Mouse (Mus musculus) embryonic facial prominence, embryonic 14.5 days (tissue): ENCODE results near the gene Cd300ld3. TPM values are rescaled to one million over a fixed set of nuclear protein-coding genes. Genes with fewer than 3 reads are reported as not detected.
A peak's percentile ranks its signal among the peaks of the same experiment; 100 is the strongest.

Experiments
- ATAC-seq: fragments of 200-750 bp; cut with Nextera tagmentation; 2 replicates; pipeline ENCODE4 v1.8.0; 2017; ENCODE audit warnings: low read depth, moderate number of reproducible peaks, moderate TSS enrichment
- DNase-seq: peaks from one replicate; pipeline ENCODE4 v3.0.0-alpha.2; 2015; ENCODE audit warnings: low spot score
- H3K27ac ChIP-seq: fragments of 300-500 bp; sonication (generic); replicated peaks from 2 replicates; pipeline ENCODE4 v1.5.1; 2014; ENCODE audit warnings: low read depth, mild to moderate bottlenecking, low read length, moderate library complexity
- H3K27me3 ChIP-seq: fragments of 300-500 bp; sonication (generic); replicated peaks from 2 replicates; pipeline ENCODE4 v1.6.1; 2014; ENCODE audit warnings: low read length; ENCODE audit not compliant: control insufficient read depth, insufficient read depth
- H3K36me3 ChIP-seq: fragments of 300-500 bp; sonication (generic); 2 replicates; pipeline ENCODE4 v1.6.1; 2014; ENCODE audit warnings: low read length, mixed read lengths; ENCODE audit not compliant: control insufficient read depth, insufficient read depth
- H3K4me1 ChIP-seq: fragments of 300-500 bp; sonication (generic); 2 replicates; pipeline ENCODE4 v1.6.1; 2014; ENCODE audit warnings: antibody characterized with exemption, low read length; ENCODE audit not compliant: control insufficient read depth, insufficient read depth
- H3K4me2 ChIP-seq: fragments of 300-500 bp; sonication (generic); 2 replicates; pipeline ENCODE4 v1.6.1; 2014; ENCODE audit warnings: low read depth, mild to moderate bottlenecking, low read length, moderate library complexity, mixed read lengths
- H3K4me3 ChIP-seq: fragments of 300-500 bp; sonication (generic); 2 replicates; pipeline ENCODE4 v1.5.1; 2014; ENCODE audit warnings: low read depth, mild to moderate bottlenecking, low read length
- H3K9ac ChIP-seq: fragments of 300-500 bp; sonication (generic); 2 replicates; pipeline ENCODE4 v1.6.1; 2014; ENCODE audit warnings: low read depth, mild to moderate bottlenecking, low read length, moderate library complexity, mixed read lengths
- H3K9me3 ChIP-seq: fragments of 300-500 bp; sonication (generic); 2 replicates; pipeline ENCODE4 v1.6.1; 2016; ENCODE audit warnings: low read length; ENCODE audit not compliant: control insufficient read depth
- WGBS: fragments of 180-500 bp; shearing (Covaris S2); extraction: QIAGEN DNeasy Blood & Tissue Kit; methylation state at CpG from one replicate; pipeline ENCODE4 v1.1.7; 2014; 5-methylcytosine and 5-hydroxymethylcytosine counted together
- polyA plus RNA-seq: library from polyadenylated mRNA; unstranded; fragments of >200 nt; fragmentation: Nextera tagmentation; extraction: Ambion mirVana; gene quantifications from 2 replicates; pipeline ENCODE4 v1.2.1, GENCODE M21; 2014

Gene Cd300ld3
- polyA plus RNA-seq, 1 experiment from 2014 or later = not detected

DNA sequence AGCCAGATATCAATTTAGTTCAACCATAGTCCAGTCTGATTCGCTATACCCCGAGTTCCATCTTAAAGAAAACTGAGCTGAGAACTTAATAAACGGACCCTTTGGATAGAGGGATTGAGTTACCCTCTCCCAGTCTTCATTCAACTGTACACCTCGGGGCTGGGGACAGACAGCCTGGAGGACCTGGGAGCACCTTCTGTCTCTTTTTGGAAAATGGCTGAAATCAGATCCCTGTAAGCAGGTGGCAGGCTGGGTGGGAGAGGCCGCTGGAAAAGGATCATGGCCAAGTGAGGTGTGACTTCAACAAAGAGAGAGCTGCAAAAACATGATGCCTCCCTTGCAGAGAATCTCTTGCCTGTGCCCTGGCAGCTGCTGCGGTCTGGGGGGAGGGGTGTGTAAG, 34.0 kb upstream of the Cd300ld3 start:
- Histone ChIP-seq H3K4me1 (no peaks in the 10 kb centered on the region), H3K4me2 (no peak overlapping the region), H3K27me3 (peaks cover 23% of the 10 kb centered on the region), H3K9ac (no peak overlapping the region), H3K27ac (no peak overlapping the region), H3K36me3 (no peaks in the 10 kb centered on the region), H3K4me3 (no peak overlapping the region), H3K9me3 (no peaks in the 10 kb centered on the region)
- 67% methylated on average over 6 of the region's 6 CpGs for WGBS
- DNase-seq = no peak
- ATAC-seq = no peak

DNA sequence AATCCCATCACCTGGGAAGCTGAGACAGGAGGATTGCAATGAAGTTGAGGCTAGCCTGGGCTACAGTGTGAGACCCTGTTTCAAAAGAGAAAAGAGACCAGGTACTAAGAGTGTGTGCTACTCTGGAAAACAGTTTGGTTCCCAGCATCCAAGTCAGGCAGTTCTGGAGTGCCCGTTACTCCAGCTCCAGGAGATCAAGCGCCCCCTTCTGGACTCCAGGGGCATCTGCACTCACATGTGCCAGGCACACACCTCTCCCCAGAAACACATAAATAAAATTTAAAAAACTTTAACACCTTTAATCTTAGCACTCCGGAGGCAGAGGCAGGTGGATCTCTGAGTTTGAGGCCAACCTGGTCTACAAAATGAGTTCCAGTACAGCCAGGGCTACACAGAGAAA, 33.2 kb upstream of the Cd300ld3 start:
- H3K9ac ChIP-seq = no peak overlapping the region
- 64% methylated on average over 3 of the region's 3 CpGs for WGBS
- no peak for ATAC-seq

DNA sequence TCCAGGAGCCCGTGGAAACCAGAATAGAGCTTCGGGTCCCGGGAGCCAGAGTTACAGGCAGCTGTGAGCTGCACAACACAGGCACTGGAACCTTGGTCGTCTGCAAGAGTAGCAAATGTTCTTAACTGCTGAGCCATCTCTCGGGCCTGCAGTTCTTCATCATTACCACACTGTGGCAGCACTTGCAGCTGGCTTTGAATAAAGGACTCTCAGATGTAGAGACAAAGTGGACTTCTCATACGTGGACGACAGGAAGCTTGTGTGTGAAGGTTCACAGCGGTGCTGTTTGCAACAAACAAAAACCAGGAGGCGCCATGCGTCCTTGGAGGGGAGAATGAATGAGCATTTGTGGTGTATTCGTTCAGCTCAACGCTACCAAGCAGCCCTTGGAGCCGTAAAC, 32.7 kb upstream of the Cd300ld3 start:
- Histone ChIP-seq H3K36me3 (no peaks in the 10 kb centered on the region), H3K4me2 (no peak overlapping the region), H3K27me3 (peaks cover 15% of the 10 kb centered on the region), H3K9ac (no peak overlapping the region), H3K9me3 (no peaks in the 10 kb centered on the region), H3K4me3 (no peak overlapping the region), H3K27ac (no peak overlapping the region), H3K4me1 (no peaks in the 10 kb centered on the region)
- WGBS = 32% methylated on average over 13 of the region's 13 CpGs
- ATAC-seq (no peak), DNase-seq (peak; percentile 70)

More for the DNA sequence above, 33.2 kb upstream of the Cd300ld3 start:
- Histone ChIP-seq H3K9me3 (no peaks in the 10 kb centered on the region), H3K4me1 (no peaks in the 10 kb centered on the region), H3K36me3 (no peaks in the 10 kb centered on the region), H3K27ac (no peak overlapping the region), H3K4me2 (no peak overlapping the region), H3K27me3 (peaks cover 17% of the 10 kb centered on the region), H3K4me3 (no peak overlapping the region)
- no peak for DNase-seq

- WGBS = 76% methylated on average over 5 of the region's 5 CpGs
- Histone ChIP-seq H3K4me3 (no peak overlapping the region), H3K9me3 (no peaks in the 10 kb centered on the region), H3K36me3 (no peaks in the 10 kb centered on the region), H3K27ac (no peak overlapping the region), H3K4me2 (no peak overlapping the region), H3K27me3 (peaks cover 3% of the 10 kb centered on the region), H3K4me1 (no peaks in the 10 kb centered on the region), H3K9ac (no peak overlapping the region)
- ATAC-seq (no peak), DNase-seq (no peak)
These were observed 30.5 kb upstream of the Cd300ld3 start for GRCm38 (mm10) chr11:115078680-115079079.

- H3K4me2 ChIP-seq = no peak overlapping the region
- no peak overlapping the region for H3K27ac ChIP-seq
- H3K27me3 ChIP-seq = no peaks in the 10 kb centered on the region
- H3K4me1 ChIP-seq = no peaks in the 10 kb centered on the region
- H3K9me3 ChIP-seq = no peaks in the 10 kb centered on the region
- no peak for DNase-seq
- no peak for ATAC-seq
- WGBS = 85% methylated on average over 1 of the region's 1 CpGs
- H3K9ac ChIP-seq = no peak overlapping the region
- no peaks in the 10 kb centered on the region for H3K36me3 ChIP-seq
- H3K4me3 ChIP-seq = no peak overlapping the region
These were observed 29.2 kb upstream of the Cd300ld3 start for GRCm38 (mm10) chr11:115077436-115077835.

GRCm38 (mm10) chr11:115075859-115076258, 27.6 kb upstream of the Cd300ld3 start:
- Histone ChIP-seq H3K36me3 (no peaks in the 10 kb centered on the region), H3K27me3 (no peaks in the 10 kb centered on the region), H3K9ac (no peak overlapping the region), H3K27ac (no peak overlapping the region), H3K4me2 (no peak overlapping the region), H3K4me1 (peaks cover 3% of the 10 kb centered on the region; the same call in 1 of the 2 replicates), H3K9me3 (no peaks in the 10 kb centered on the region), H3K4me3 (no peak overlapping the region)
- ATAC-seq (no peak), DNase-seq (no peak)
- WGBS = 66% methylated on average over 5 of the region's 5 CpGs

- Histone ChIP-seq H3K4me3 (no peak overlapping the region), H3K4me1 (peaks cover 3% of the 10 kb centered on the region; the same call in 1 of the 2 replicates), H3K27me3 (no peaks in the 10 kb centered on the region), H3K9me3 (no peaks in the 10 kb centered on the region), H3K4me2 (no peak overlapping the region), H3K36me3 (no peaks in the 10 kb centered on the region), H3K27ac (no peak overlapping the region), H3K9ac (no peak overlapping the region)
- peak; percentile 50; the same call in 1 of the 2 replicates for ATAC-seq
- no peak for DNase-seq
- WGBS = 75% methylated on average over 7 of the region's 7 CpGs
These were observed 27.2 kb upstream of the Cd300ld3 start for GRCm38 (mm10) chr11:115075407-115075806.

- Histone ChIP-seq H3K36me3 (no peaks in the 10 kb centered on the region), H3K9ac (no peak overlapping the region), H3K27me3 (no peaks in the 10 kb centered on the region), H3K9me3 (no peaks in the 10 kb centered on the region), H3K4me2 (no peak overlapping the region), H3K27ac (no peak overlapping the region), H3K4me3 (no peak overlapping the region), H3K4me1 (peaks cover 3% of the 10 kb centered on the region; the same call in 1 of the 2 replicates)
- 59% methylated on average over 5 of the region's 5 CpGs for WGBS
- ATAC-seq = no peak
- no peak for DNase-seq
These were observed 24.8 kb upstream of the Cd300ld3 start for GRCm38 (mm10) chr11:115073002-115073401.

DNA sequence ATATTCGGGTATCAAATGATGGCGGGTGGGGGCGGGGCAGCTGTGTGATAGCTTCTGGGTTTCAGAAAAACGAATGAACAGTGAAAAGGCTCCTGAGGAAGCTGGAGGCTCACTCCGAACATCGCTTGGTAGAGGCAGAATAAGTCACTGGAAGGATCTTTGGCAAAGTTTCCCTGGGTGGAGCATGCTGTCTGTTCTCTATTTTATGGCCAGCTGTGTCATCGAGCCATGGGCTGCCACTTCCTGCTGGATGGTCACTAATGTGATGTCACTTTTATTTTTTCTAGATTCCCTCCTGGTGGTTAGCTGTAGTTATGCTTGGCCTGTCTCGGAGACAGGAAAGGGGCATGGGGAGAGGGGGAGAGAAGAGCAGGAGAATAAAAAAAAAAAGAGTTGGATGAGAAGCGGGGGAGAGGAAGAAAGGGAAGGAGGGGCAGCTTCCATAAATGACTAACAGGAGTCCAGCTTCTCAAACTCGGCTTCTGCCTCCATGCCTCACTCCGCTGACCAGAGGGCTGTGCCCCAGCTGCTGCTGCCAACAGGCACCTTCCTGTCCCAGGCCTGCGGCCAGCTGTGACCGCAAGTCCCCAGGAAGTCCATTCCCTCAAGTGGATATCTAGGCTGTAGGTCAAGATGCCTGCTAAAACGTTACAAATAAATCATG, 23.6 kb upstream of the Cd300ld3 start:
- Histone ChIP-seq H3K4me3 (no peak overlapping the region), H3K27ac (no peak overlapping the region), H3K9me3 (no peaks in the 10 kb centered on the region), H3K9ac (no peak overlapping the region), H3K36me3 (no peaks in the 10 kb centered on the region), H3K4me1 (peaks cover 3% of the 10 kb centered on the region; the same call in 1 of the 2 replicates), H3K27me3 (no peaks in the 10 kb centered on the region), H3K4me2 (peak overlapping the region; percentile 36)
- ATAC-seq (no peak; the same call in 1 of the 2 replicates), DNase-seq (peak; percentile 36)
- 12% methylated on average over 14 of the region's 14 CpGs for WGBS
